30 mouse cellular contexts compared by ENCODE assay signal in the genomic region with DNA sequence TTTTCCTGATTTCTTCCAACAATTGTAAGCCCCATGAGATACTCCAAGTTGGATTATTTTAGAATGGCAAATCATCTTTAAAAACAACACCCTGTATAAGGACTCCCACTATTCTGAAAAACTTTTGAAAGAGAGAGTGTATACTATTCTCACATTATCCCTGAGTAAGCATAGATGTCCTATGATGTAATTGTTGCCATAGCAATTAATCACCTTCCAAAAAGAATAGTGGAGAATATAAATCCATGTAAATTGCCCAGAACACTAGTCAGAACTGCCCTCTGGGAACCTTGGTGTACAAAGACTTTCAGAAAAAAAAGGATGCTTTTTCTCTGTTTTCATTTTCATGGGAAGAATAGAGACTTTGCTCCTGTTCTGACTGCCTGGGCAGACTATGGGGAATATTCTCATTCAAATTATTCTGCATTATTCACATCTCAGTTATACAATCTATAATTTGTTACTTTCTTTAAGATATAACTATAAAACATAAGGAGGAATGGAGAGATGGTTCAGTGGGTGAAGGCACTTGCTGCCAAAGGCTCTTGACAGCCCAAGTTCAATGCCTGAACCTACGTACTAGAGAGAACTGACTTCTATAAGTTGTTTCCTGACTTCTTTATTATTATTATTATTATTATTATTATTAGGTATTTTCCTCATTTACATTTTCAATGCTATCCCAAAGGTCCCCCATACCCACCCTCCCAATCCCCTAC. TPM values are rescaled to one million over a fixed set of nuclear protein-coding genes. Genes with fewer than 3 reads are reported as not detected.
DNase-seq lines count a peak whose midpoint lies in the region; ATAC-seq lines count a peak whose summit lies in the region.
"Had no signal": no experiment of that assay in that cellular context is flagged by ENCODE, and none has a peak within 500 bp of the region (broad histone marks: within the 10 kb centered on the region; RNA-seq: fewer than 3 reads in every experiment).

No protein-coding gene starts in this region.

- H3K4me2 ChIP-seq in hindbrain, embryonic 11.5 days (replicated peaks; ENCODE audit: low read depth, low read length) = no peak overlapping the region
- H3K4me2 ChIP-seq in hindbrain, embryonic 12.5 days (replicated peaks) = no peak overlapping the region
- H3K4me2 ChIP-seq in embryonic facial prominence, embryonic 15.5 days (replicated peaks) = no peak overlapping the region
- H3K4me2 ChIP-seq in midbrain, embryonic 13.5 days (replicated peaks) = no peak overlapping the region
- H3K4me2 ChIP-seq: embryonic facial prominence, embryonic 13.5 days; heart, embryonic 11.5 days; hindbrain, embryonic 14.5 days; liver, embryonic 12.5 days had no signal

- no peaks in the 10 kb centered on the region for H3K9me3 ChIP-seq in hindbrain, embryonic 11.5 days (ENCODE audit: control insufficient read depth, low read length)
- no peaks in the 10 kb centered on the region for H3K9me3 ChIP-seq in hindbrain, embryonic 12.5 days (replicated peaks)
- no peaks in the 10 kb centered on the region for H3K9me3 ChIP-seq in embryonic facial prominence, embryonic 15.5 days (replicated peaks)
- H3K9me3 ChIP-seq in midbrain, embryonic 13.5 days = no peaks in the 10 kb centered on the region
- H3K9me3 ChIP-seq: embryonic facial prominence, embryonic 13.5 days; liver, embryonic 12.5 days had no signal

- H3K4me3 ChIP-seq in hindbrain, embryonic 11.5 days (ENCODE audit: low read depth, low read length) = no peak overlapping the region
- no peak overlapping the region for H3K4me3 ChIP-seq in hindbrain, embryonic 12.5 days
- no peak overlapping the region for H3K4me3 ChIP-seq in embryonic facial prominence, embryonic 15.5 days (replicated peaks)
- H3K4me3 ChIP-seq in midbrain, embryonic 13.5 days (replicated peaks) = no peak overlapping the region
- H3K4me3 ChIP-seq: embryonic facial prominence, embryonic 13.5 days; liver, embryonic 12.5 days; myocyte had no signal

- H3K9ac ChIP-seq in hindbrain, embryonic 11.5 days (ENCODE audit: low read depth, low read length) = no peak overlapping the region
- H3K9ac ChIP-seq in hindbrain, embryonic 12.5 days = no peak overlapping the region
- no peak overlapping the region for H3K9ac ChIP-seq in embryonic facial prominence, embryonic 15.5 days
- no peak overlapping the region for H3K9ac ChIP-seq in midbrain, embryonic 13.5 days (replicated peaks)
- H3K9ac ChIP-seq: embryonic facial prominence, embryonic 13.5 days; hindbrain, embryonic 14.5 days; liver, embryonic 12.5 days; liver, postnatal 0 days had no signal

- 77% methylated on average over 1 of the region's 1 CpGs for WGBS in hindbrain, embryonic 11.5 days
- 83% methylated on average over 1 of the region's 1 CpGs for WGBS in hindbrain, embryonic 12.5 days
- 97% methylated on average over 1 of the region's 1 CpGs for WGBS in embryonic facial prominence, embryonic 15.5 days
- WGBS in midbrain, embryonic 13.5 days = 67% methylated on average over 1 of the region's 1 CpGs

- 0 out of 2 replicates have a peak, but pooled peaks have one; percentile 27 for ATAC-seq in hindbrain, embryonic 11.5 days (ENCODE audit: low FRiP score)
- ATAC-seq in hindbrain, embryonic 12.5 days (ENCODE audit: low FRiP score) = no peak
- peak; percentile 65; the same call in 1 of the 2 replicates for ATAC-seq in embryonic facial prominence, embryonic 15.5 days (ENCODE audit: insufficient number of reproducible peaks, low FRiP score, low TSS enrichment, low read depth)
- ATAC-seq in midbrain, embryonic 13.5 days = peak; percentile 72; the same call in 1 of the 2 replicates
- ATAC-seq: intestine, postnatal 0 days; liver, embryonic 12.5 days; liver, postnatal 0 days had no signal

- no peak overlapping the region for H3K27ac ChIP-seq in hindbrain, embryonic 11.5 days (ENCODE audit: low read depth, low read length)
- H3K27ac ChIP-seq in hindbrain, embryonic 12.5 days = no peak overlapping the region
- H3K27ac ChIP-seq in embryonic facial prominence, embryonic 15.5 days (replicated peaks) = no peak overlapping the region
- H3K27ac ChIP-seq in midbrain, embryonic 13.5 days = no peak overlapping the region
- H3K27ac ChIP-seq: embryonic facial prominence, embryonic 13.5 days; hindbrain, embryonic 14.5 days; liver, embryonic 12.5 days; macrophage had no signal

- H3K36me3 ChIP-seq in hindbrain, embryonic 11.5 days (ENCODE audit: control insufficient read depth, insufficient read depth, low read length) = no peaks in the 10 kb centered on the region
- no peaks in the 10 kb centered on the region for H3K36me3 ChIP-seq in hindbrain, embryonic 12.5 days
- no peaks in the 10 kb centered on the region for H3K36me3 ChIP-seq in embryonic facial prominence, embryonic 15.5 days
- H3K36me3 ChIP-seq in midbrain, embryonic 13.5 days = no peaks in the 10 kb centered on the region
- H3K36me3 ChIP-seq: embryonic facial prominence, embryonic 13.5 days; liver, embryonic 12.5 days had no signal

- DNase-seq in embryo, embryonic 10.5 days (ENCODE audit: low spot score) = peak; percentile 4
- no peak for DNase-seq in embryo, embryonic 10 days (ENCODE audit: low spot score)
- no peak for DNase-seq in hindbrain, embryonic 11.5 days (ENCODE audit: low spot score)
- DNase-seq in urinary bladder, adult 18-20 months (ENCODE audit: low spot score in 2 of 2) = no peak
- DNase-seq in adipocyte (ENCODE audit: low spot score) = no peak
- DNase-seq: adrenal gland, postnatal 14 days; cerebellum, adult 18-20 months; cerebellum, postnatal 10 days; gastrocnemius, postnatal 25 days; heart, adult 11 months; heart, postnatal 36 days; kidney, adult 9 months; kidney, postnatal 10 days; layer of hippocampus, postnatal 36 days; left cerebral cortex, postnatal 4 days; liver, postnatal 0 days; lung, postnatal 10 days; right cerebral cortex, postnatal 14 days had no signal

- H3K4me1 ChIP-seq in hindbrain, embryonic 11.5 days (replicated peaks; ENCODE audit: control insufficient read depth, insufficient read depth, low read length) = no peaks in the 10 kb centered on the region
- H3K4me1 ChIP-seq in hindbrain, embryonic 12.5 days = no peaks in the 10 kb centered on the region
- H3K4me1 ChIP-seq in embryonic facial prominence, embryonic 15.5 days = no peaks in the 10 kb centered on the region
- H3K4me1 ChIP-seq in midbrain, embryonic 13.5 days (replicated peaks) = 0 out of 2 replicates have a peak, but pooled peaks cover 3% of the 10 kb centered on the region
- H3K4me1 ChIP-seq: embryonic facial prominence, embryonic 13.5 days; liver, embryonic 12.5 days had no signal

- H3K27me3 ChIP-seq in hindbrain, embryonic 11.5 days (ENCODE audit: control insufficient read depth, insufficient read depth, low read length) = no peaks in the 10 kb centered on the region
- H3K27me3 ChIP-seq in hindbrain, embryonic 12.5 days = no peaks in the 10 kb centered on the region
- no peaks in the 10 kb centered on the region for H3K27me3 ChIP-seq in embryonic facial prominence, embryonic 15.5 days
- no peaks in the 10 kb centered on the region for H3K27me3 ChIP-seq in midbrain, embryonic 13.5 days
- H3K27me3 ChIP-seq: CH12.LX; embryonic facial prominence, embryonic 13.5 days; liver, embryonic 12.5 days had no signal

RNA-seq across cellular contexts. Expression of gene Slc35f1, which starts 28.0 kb away (rescaled TPM):
- 10.8 and 13.4 TPM in 2 replicates for polyA plus RNA-seq in hindbrain, embryonic 11.5 days (2014; fragmentation: Nextera tagmentation; extraction: Ambion mirVana)
- polyA plus RNA-seq in hindbrain, embryonic 12.5 days (2016; fragmentation: Nextera tagmentation; extraction: Ambion mirVana) = 22.1 and 23.2 TPM in 2 replicates
- 4.0 TPM in 2 replicates for polyA plus RNA-seq in embryonic facial prominence, embryonic 15.5 days (2015; fragmentation: Nextera tagmentation; extraction: Ambion mirVana)
- polyA plus RNA-seq in midbrain, embryonic 13.5 days (2015; fragmentation: Nextera tagmentation; extraction: Ambion mirVana) = 33.0 and 36.3 TPM in 2 replicates
- polyA plus RNA-seq: C2C12, macrophage, myocyte had no signal
